Mouse (Mus musculus) thymus, adult 2 months (tissue): ENCODE results near the gene Gm37240.

Experiments
- CTCF ChIP-seq: fragments of 200-500 bp; IDR thresholded peaks from 2 replicates; pipeline ENCODE4 v1.5.1; 2012; ENCODE audit warnings: mild to moderate bottlenecking, control low read depth, low read length, moderate library complexity, borderline replicate concordance; ENCODE audit not compliant: control insufficient read depth, poor library complexity, insufficient read depth; ENCODE audit errors: extremely low read depth
- POLR2A ChIP-seq: fragments of 200-500 bp; IDR thresholded peaks from 2 replicates; pipeline ENCODE4 v1.6.1; 2012; ENCODE audit warnings: mild to moderate bottlenecking, low read length, control low read depth, moderate library complexity; ENCODE audit not compliant: control insufficient read depth, poor library complexity, insufficient read depth; ENCODE audit errors: extremely low read depth

GRCm38 (mm10) chr3:85618885-85619284 lies 268.4 kb downstream of the Gm37240 start:
- TF ChIP-seq CTCF (no peak), POLR2A (no peak)
